ENCODE assay signal across 9 mouse cellular contexts in the genomic region with DNA sequence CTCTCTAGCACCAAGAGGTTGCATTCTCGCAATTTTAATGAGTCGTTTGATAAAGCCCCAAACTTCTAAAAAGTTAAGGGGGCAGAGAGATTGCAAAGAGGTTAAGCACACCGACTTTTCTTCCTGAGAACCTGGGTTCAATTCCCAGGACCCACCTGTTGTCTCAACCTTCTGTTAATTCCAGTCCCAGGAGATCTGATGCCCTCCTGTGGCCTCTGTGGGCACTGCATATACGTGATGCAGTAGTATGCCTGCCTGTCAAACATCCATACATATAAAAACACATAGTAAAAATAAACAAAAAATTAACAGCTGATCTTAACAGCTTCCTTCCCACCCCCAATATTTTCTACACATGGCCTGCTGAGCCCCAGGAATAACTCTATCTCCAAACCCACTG.
A peak's percentile ranks its signal among the peaks of the same experiment; 100 is the strongest.
DNase-seq lines count a peak whose midpoint lies in the region; TF ChIP-seq lines count a peak whose summit lies in the region.
"Had no signal": no experiment of that assay in that cellular context is flagged by ENCODE, and none has a peak within 500 bp of the region (broad histone marks: within the 10 kb centered on the region; RNA-seq: fewer than 3 reads in every experiment).

No protein-coding gene starts in this region.

- intact Hi-C loops in gastrocnemius, adult 2 months (cut with DNase I) = loop anchor here (5.0 to 10.0 kb wide), 3 partner anchors 146 to 769 kb away; partner anchors contain the start of gene Nrp1

- H3K4me1 ChIP-seq in lung, adult 2 months (ENCODE audit: control insufficient read depth, insufficient read depth, low read length) = peaks cover 3% of the 10 kb centered on the region; the same call in 1 of the 2 replicates

- no peak overlapping the region for H3K4me3 ChIP-seq in gastrocnemius, adult 2 months
- no peak overlapping the region for H3K4me3 ChIP-seq in lung, adult 2 months (replicated peaks; ENCODE audit: extremely low read depth, low read depth, low read length)
- H3K4me3 ChIP-seq: myocyte had no signal

- peak; percentile 61 for TF ChIP-seq CTCF in gastrocnemius, adult 2 months (IDR thresholded peaks at IDR 0.05)
- TF ChIP-seq CTCF in lung, adult 2 months (IDR thresholded peaks at IDR 0.05; ENCODE audit: insufficient read depth, low read length) = peak; percentile 62

- peak; percentile 38 for DNase-seq in gastrocnemius, adult 2 months
- DNase-seq in gastrocnemius, postnatal 25 days = no peak
- DNase-seq in right cerebral cortex, postnatal 14 days = peak; percentile 33
- DNase-seq in right cerebral cortex, postnatal 36 days (ENCODE audit: low spot score in 2 of 2) = no peak
- DNase-seq in cerebellum, adult 18-20 months = peak; percentile 37 to 44
- DNase-seq in lung, adult 2 months = peak; percentile 48
- peak; percentile 75 for DNase-seq in thymus, postnatal 25 days
- no peak for DNase-seq in ovary, adult 18-20 months (ENCODE audit: low spot score)

- no peak for TF ChIP-seq POLR2A in lung, adult 2 months (IDR thresholded peaks at IDR 0.05; ENCODE audit: borderline replicate concordance, extremely low read depth, low read depth, low read length)

- WGBS in lung, adult 2 months = 88% methylated on average over 4 of the region's 4 CpGs

- no peak overlapping the region for H3K27ac ChIP-seq in gastrocnemius, adult 2 months

Comparison
In these comparisons a context has a peak if more than half of its experiments do, and no peak if none do; other contexts are left out.
1. DNase-seq: peak in gastrocnemius, adult 2 months (single experiment), right cerebral cortex, postnatal 14 days (single experiment), cerebellum, adult 18-20 months (2 of 2), lung, adult 2 months (single experiment) and thymus, postnatal 25 days (single experiment); none in gastrocnemius, postnatal 25 days (single experiment), right cerebral cortex, postnatal 36 days (0 of 2) and ovary, adult 18-20 months (single experiment).